Mouse (Mus musculus): ENCODE results near the gene Syn3.

Syn3 gene

GRCm38 (mm10) chr10:86312976-86313375 is 185.7 kb downstream of the Syn3 start:
- DNase-seq (ENCODE audit: low read depth, low spot score) = no peak

DNA sequence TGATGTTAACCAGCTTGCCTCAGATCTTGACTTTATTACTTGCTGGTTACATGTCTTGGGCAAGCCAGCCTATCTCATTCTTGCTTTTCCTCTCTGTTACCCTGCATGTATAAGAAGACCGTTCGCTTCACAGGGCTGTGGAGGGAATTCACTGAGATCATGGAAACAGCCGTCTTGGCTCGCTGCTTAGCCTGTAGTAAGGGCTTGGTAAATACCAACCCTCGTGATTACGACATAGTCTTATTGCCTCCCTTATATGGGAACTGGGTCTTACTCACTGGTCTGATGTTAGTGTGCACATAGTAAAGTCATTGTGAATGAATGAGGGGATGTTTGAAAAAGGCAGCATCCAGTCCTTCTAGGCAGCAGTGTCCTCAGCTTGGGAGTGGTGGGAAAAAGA is 188.2 kb downstream of the Syn3 start:
- DNase-seq (ENCODE audit: low read depth, low spot score) = no peak

- DNase-seq (ENCODE audit: low read depth, low spot score) = no peak
Measured at GRCm38 (mm10) chr10:86307235-86307634, 191.5 kb downstream of the Syn3 start.

GRCm38 (mm10) chr10:86304583-86304982 is 194.1 kb downstream of the Syn3 start:
- DNase-seq (ENCODE audit: low read depth, low spot score) = no peak

GRCm38 (mm10) chr10:86303495-86303876 is 195.2 kb downstream of the Syn3 start:
- no peak for DNase-seq (ENCODE audit: low read depth, low spot score)

DNA sequence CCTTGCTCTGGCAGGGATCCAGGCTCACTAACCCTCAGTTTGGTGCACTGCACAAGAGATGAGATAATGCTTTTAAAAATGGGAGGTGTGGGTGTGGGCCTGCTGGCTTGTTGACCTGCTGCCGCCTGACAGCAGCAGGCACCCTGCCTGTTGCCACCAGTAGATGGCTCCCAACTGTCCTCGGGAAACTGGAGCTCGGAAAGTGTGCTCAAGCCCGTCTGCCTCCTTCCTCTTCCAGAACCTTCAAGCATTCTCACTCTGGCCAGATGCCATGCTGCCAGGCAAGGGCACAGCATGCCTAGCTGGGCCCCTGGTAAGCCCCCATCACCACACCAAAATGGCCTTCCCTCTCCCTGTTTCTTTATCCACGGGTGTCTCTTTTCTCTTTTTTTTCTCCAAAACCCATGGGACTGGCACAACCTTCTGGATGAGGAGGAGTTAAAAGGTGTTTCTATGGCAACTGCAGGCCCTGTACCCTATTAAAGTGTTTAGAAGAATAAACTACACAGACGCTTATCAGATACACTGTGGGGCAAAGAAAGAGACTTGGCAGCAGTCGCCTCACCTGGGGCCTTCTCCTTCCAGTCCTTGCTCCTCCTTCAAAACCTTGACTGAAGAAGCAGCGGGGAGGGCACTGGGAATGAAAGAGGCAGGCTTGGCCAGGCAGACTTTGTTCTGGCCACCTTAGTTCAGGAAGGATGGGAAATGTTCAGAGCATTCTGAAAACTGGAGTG is 195.8 kb downstream of the Syn3 start:
- DNase-seq (ENCODE audit: low read depth, low spot score) = peak; percentile 94

- no peak for DNase-seq (ENCODE audit: low read depth, low spot score)
Measured at GRCm38 (mm10) chr10:86302318-86302648, 196.4 kb downstream of the Syn3 start.

- no peak for DNase-seq (ENCODE audit: low read depth, low spot score)
Measured at GRCm38 (mm10) chr10:86301593-86302317, 196.9 kb downstream of the Syn3 start.

DNA sequence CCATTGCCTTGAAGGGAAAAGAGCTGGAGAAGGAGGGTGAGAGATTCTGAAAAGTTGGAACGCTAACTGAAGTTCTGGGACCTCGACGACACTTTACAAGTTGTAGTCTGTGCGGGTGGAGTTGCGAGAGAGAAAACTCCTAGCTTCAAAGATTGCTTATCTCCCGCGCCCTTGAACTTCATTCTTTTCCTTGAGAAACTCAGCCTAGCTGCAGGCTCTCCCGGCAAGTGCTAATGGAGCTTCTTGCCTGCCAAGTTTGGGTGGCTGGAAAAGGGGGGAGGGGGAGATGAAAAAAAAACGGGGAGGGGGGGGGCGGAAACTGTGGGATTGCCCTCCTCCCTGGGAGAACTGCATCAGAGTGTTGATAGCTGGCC is 197.6 kb downstream of the Syn3 start:
- DNase-seq (ENCODE audit: low read depth, low spot score) = no peak

DNA sequence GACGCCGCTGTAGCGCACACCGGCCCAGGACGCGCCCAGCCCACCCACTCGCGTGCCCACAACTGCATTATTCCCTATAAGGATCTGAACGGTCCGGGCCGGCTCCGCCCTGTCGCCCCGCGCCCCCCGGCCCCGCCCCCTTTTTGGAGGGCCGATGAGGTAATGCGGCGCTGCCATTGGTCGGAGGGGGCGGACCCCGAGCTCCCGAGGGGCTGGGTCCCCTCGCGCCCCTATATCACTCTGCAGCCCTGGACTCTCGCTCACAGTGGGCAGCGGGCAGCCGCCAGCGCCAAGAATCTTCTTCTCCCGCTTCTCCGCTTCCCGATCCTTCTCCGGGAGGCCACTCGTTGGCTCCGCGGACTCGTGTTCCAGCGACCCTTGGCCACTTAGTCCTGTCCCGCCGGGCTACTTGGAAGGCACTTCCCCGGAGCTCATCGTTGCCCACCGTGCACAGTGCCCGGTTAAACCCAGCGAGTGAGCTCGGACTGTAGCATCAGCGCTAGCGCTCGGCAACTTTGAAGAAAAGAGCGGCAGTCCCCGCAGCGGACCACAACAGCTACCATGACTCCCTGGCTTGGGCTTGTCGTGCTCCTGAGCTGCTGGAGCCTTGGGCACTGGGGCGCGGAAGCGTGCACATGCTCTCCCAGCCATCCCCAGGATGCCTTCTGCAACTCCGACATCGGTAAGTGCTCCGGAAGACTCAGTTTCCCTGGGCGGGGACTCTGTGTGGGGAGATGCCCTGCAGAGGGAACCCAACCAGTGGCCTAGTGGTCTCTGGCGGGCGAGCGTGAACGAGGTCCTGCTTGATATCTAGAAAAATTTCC is 198.2 kb downstream of the Syn3 start, which contains the start of gene Timp3:
Gene Timp3, plus strand, starts transcription at position 80 of the 824 bp plus-strand sequence.
- DNase-seq (ENCODE audit: low read depth, low spot score) = no peak

- no peak for DNase-seq (ENCODE audit: low read depth, low spot score)
Measured at GRCm38 (mm10) chr10:86299795-86300194, 198.9 kb downstream of the Syn3 start.

DNA sequence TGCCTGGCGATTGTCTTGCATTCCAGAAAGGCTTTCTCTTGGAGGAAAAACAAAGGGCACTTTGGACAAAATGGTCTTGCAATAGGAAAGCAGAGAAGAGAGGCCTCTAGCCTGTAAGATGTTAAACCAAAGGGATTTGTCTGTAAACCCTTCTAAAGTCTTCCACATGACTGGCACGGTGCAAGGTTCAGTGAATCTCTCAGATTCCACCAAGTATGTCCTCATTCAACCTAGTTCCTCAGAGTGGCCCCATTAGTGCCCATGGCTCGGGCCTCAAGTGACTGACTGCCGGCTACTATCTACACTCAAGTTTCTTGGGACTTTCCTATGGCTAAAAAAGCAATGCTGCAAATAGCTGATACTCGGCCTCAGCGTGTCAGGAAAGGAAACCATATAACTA is 200.4 kb downstream of the Syn3 start:
- no peak for DNase-seq (ENCODE audit: low read depth, low spot score)

DNA sequence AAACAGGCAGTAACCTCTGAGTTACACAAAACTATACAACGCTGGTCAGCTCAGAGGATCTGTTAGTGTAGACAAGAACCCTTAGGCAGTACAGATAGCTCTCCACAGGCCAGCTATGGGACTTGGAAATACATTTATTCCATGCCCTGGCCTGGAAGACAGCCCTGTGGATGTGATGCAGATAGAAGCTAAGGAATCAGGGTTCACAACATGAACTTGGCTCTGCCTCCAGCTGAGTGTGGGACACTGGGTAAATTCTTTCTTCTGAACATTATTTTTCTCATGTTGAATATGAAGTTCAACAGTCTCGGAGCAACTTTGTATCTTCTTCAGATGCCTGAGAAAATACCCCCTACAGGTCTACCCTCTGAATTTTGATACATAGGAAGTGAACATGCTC is 201.4 kb downstream of the Syn3 start:
- no peak for DNase-seq (ENCODE audit: low read depth, low spot score)

GRCm38 (mm10) chr10:86296111-86296510 is 202.6 kb downstream of the Syn3 start:
- peak; percentile 88 for DNase-seq (ENCODE audit: low read depth, low spot score)

GRCm38 (mm10) chr10:86295454-86296098 is 203.1 kb downstream of the Syn3 start:
- no peak for DNase-seq (ENCODE audit: low read depth, low spot score)

DNA sequence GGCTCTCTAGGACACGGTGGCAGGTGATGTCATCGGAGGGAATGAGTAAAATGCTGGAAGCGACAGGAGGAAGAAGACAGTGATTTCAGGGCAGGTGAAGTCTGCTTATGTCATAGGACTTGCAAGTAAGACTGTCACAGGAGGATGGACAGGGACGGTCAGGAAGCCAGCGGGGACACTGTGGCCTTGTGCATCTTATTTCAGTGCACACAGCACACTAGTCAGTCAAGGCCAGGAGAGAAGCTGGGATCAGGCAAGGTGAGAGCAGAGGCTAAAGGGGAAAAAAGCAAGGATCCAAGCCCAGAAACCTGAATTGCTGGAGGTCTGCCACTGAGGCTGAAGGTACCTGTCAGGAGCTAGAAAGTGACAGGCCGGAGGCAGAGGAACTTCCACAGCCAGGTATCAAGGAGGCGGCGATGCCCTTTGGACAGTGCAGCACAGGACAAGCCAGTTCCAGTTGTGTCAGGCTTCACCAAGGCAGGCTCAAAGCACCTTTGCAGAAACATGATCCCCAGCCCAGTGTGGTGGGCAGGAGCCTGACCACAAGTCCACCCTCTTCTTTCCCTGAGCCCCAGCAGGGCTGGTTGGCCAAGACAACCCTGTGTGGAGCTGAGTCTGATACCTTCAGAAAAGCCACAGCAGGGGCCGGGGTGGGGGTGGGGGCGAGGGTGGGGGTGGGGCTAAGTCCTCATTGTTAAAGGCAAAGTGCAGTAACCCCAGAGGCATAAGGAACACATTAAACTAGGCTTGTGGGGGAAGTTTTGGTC is 203.9 kb downstream of the Syn3 start:
- DNase-seq (ENCODE audit: low read depth, low spot score) = no peak

DNA sequence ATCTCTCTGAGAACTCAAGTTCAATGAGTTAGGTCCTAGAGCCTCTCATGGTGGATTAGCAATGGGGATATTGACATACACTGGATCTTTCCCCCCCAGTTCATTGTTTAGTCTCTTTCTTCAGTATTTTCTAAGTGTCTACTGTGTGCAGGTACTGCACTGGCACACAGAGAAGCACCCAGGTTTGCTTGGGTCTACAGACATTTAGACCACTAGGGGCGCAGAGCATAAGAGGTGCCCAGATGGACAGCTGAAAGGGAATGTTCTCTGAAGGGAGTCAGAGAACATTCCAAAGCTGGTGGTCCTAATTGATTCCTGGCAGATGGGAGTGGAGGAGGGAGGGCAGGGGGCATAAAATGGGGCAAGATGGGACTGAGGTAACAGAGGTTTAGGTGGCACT is 204.8 kb downstream of the Syn3 start:
- DNase-seq (ENCODE audit: low read depth, low spot score) = no peak

- DNase-seq (ENCODE audit: low read depth, low spot score) = no peak
Measured at GRCm38 (mm10) chr10:86290109-86290771, 208.5 kb downstream of the Syn3 start.

DNA sequence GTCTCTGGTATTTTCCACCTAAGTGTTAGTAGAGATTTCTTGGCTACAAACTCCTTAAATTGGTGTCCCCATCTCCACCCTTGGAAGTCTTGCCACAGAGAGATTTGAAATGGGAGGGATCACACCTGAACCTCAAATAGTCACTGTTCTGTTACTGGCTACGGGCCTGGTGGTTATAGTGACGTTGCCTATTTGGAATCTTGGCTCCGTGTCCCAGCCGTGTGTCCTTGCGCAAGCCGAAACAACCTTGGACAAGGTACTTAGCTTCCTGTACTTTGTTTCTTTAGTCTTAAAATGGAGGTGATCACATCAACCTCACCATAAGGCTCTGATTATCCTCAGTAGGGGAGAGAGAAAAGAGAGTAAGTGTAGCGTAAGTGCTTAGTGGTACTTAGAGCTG is 212.2 kb downstream of the Syn3 start:
- DNase-seq (ENCODE audit: low read depth, low spot score) = no peak

DNA sequence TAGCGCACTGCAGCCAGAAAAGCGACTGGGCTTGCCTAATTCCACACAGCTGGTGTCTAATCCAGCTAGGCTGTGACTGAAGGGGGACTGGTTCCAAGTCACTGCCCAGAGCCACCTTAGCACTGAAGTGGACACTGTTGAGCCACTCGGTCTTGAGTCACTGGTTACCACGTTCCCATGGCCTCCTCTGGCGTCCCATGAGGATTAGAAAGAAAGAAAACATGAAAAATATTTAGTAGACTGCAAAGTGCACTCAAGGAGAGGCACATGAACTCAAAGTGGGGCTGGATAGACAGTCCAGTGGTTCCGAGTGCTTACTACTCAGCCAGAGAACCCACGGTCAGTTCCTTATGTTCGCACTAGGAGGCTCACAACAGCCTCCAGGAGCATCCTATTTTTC is 217.5 kb downstream of the Syn3 start:
- no peak for DNase-seq (ENCODE audit: low read depth, low spot score)
